Mouse (Mus musculus) hindbrain, embryonic 10.5 days (tissue): ENCODE results near the gene Xirp1. TPM values are rescaled to one million over a fixed set of nuclear protein-coding genes. Genes with fewer than 3 reads are reported as not detected.

Experiments
- DNase-seq: peaks from one replicate; pipeline ENCODE4 v3.0.0-alpha.2; 2017; ENCODE audit warnings: low spot score
- H3K27ac ChIP-seq: fragments of 300-500 bp; sonication (generic); 2 replicates; pipeline ENCODE4 v1.5.1; 2016; ENCODE audit warnings: mild to moderate bottlenecking, moderate library complexity
- H3K27me3 ChIP-seq: fragments of 300-500 bp; sonication (generic); 2 replicates; pipeline ENCODE4 v1.6.1; 2016; ENCODE audit warnings: mild to moderate bottlenecking; ENCODE audit not compliant: poor library complexity, insufficient read depth, severe bottlenecking
- H3K36me3 ChIP-seq: fragments of 300-500 bp; sonication (generic); 2 replicates; pipeline ENCODE4 v1.6.1; 2016; ENCODE audit warnings: mild to moderate bottlenecking, moderate library complexity
- H3K4me1 ChIP-seq: fragments of 300-500 bp; sonication (generic); replicated peaks from 2 replicates; pipeline ENCODE4 v1.6.1; 2016; ENCODE audit warnings: mild to moderate bottlenecking
- H3K4me3 ChIP-seq: fragments of 300-500 bp; sonication (generic); 2 replicates; pipeline ENCODE4 v1.5.1; 2016; ENCODE audit warnings: mild to moderate bottlenecking, moderate library complexity
- H3K9me3 ChIP-seq: fragments of 300-500 bp; sonication (generic); 2 replicates; pipeline ENCODE4 v1.6.1; 2016; ENCODE audit warnings: mild to moderate bottlenecking, moderate library complexity
- WGBS: fragments of 180-500 bp; shearing (Covaris S2); methylation state at CpG from one replicate; pipeline ENCODE4 v1.1.7; 2016; 5-methylcytosine and 5-hydroxymethylcytosine counted together
- polyA plus RNA-seq: library from polyadenylated mRNA; unstranded; fragments of >200 nt; fragmentation: Nextera tagmentation; extraction: Ambion mirVana; gene quantifications from 2 replicates; pipeline ENCODE4 v1.2.1, GENCODE M21; 2016

The Xirp1 gene
- polyA plus RNA-seq, 1 experiment from 2014 or later = 0.05 TPM

DNA sequence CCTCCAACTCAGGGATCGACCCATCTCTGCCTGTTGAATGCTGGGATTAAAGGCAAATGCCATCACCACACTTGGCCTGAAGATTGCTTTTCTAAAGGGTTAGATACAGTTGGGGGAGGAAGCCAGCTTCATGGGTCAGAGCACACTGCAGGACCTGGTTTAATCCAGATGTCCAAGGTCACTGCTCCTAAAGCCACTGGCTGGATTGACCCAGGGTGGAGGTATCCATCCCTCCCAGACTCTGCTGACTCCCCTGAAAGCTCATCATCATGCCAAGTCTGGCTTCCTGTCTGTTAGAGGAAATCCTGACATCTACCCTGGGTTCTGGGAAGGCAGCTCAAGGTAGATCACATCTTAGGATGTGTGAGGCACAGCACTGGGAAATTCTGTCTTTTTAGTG, 24.6 kb downstream of the Xirp1 start:
- WGBS = 70% methylated on average over 1 of the region's 1 CpGs
- Histone ChIP-seq H3K36me3 (no peaks in the 10 kb centered on the region), H3K4me3 (no peak overlapping the region), H3K9me3 (no peaks in the 10 kb centered on the region), H3K4me1 (peaks cover 14% of the 10 kb centered on the region), H3K27ac (no peak overlapping the region), H3K27me3 (peaks cover 18% of the 10 kb centered on the region; the same call in 1 of the 2 replicates)
- no peak for DNase-seq

- no peak for DNase-seq
- 83% methylated on average over 4 of the region's 4 CpGs for WGBS
- no peaks in the 10 kb centered on the region for H3K4me1 ChIP-seq
These were observed 27.3 kb downstream of the Xirp1 start for GRCm38 (mm10) chr9:119996080-119996479.

DNA sequence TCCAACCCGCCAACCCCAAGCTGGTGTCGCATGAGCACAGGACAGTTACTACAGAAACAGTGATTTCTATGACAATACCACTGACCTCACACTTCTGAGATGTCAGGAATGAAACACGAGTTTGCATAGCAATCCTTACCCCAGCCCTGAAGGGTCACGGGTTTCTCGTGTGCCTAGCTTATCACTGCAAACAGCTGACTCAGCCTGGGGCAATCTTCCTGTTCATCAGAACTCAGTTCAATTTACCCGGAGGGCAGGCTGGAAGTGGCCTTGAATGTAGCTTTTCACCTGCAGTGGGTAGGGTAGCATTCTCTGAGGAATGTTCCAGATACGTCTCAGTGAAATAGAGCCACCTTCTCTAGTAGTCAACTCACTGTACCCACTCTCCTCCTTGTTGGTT, 29.2 kb downstream of the Xirp1 start:
- no peak for DNase-seq
- 80% methylated on average over 7 of the region's 7 CpGs for WGBS
- Histone ChIP-seq H3K36me3 (no peaks in the 10 kb centered on the region), H3K4me1 (no peaks in the 10 kb centered on the region), H3K27me3 (peaks cover 6% of the 10 kb centered on the region; the same call in 1 of the 2 replicates), H3K9me3 (no peaks in the 10 kb centered on the region), H3K27ac (no peak overlapping the region), H3K4me3 (no peak overlapping the region)

More at GRCm38 (mm10) chr9:119996080-119996479, 27.3 kb downstream of the Xirp1 start:
- no peak overlapping the region for H3K4me3 ChIP-seq
- no peaks in the 10 kb centered on the region for H3K9me3 ChIP-seq
- peaks cover 15% of the 10 kb centered on the region for H3K27me3 ChIP-seq
- no peak overlapping the region for H3K27ac ChIP-seq
- H3K36me3 ChIP-seq = no peaks in the 10 kb centered on the region

GRCm38 (mm10) chr9:119993092-119993844, 30.1 kb downstream of the Xirp1 start:
- Histone ChIP-seq H3K36me3 (no peaks in the 10 kb centered on the region), H3K4me3 (no peak overlapping the region), H3K27ac (no peak overlapping the region), H3K9me3 (no peaks in the 10 kb centered on the region), H3K4me1 (no peaks in the 10 kb centered on the region), H3K27me3 (peaks cover 6% of the 10 kb centered on the region; the same call in 1 of the 2 replicates)
- no peak for DNase-seq
- WGBS = 79% methylated on average over 10 of the region's 10 CpGs

DNA sequence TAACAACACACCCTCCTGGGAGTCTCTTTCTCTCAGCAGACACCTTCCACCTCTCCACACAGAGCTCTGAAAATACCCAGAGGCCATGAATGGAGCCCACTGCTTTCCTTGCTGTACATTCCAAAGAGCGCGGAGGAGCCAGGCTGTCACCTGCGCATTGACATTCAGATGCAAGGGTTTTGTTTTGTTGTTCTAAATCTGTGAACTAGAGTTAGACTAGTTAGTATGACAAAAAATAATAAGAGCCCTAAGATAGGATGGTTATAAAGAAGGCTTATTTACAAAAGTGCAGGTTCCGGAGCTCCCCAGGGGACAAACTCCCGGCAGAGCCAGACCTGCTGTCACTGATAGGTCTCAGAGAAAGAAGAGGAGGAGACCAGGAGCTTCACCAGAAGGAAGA, 32.1 kb downstream of the Xirp1 start:
- no peak for DNase-seq
- Histone ChIP-seq H3K4me1 (no peaks in the 10 kb centered on the region), H3K4me3 (no peak overlapping the region), H3K27me3 (peaks cover 11% of the 10 kb centered on the region; the same call in 1 of the 2 replicates), H3K36me3 (no peaks in the 10 kb centered on the region), H3K9me3 (no peaks in the 10 kb centered on the region), H3K27ac (no peak overlapping the region)
- 12% methylated on average over 5 of the region's 5 CpGs for WGBS

DNA sequence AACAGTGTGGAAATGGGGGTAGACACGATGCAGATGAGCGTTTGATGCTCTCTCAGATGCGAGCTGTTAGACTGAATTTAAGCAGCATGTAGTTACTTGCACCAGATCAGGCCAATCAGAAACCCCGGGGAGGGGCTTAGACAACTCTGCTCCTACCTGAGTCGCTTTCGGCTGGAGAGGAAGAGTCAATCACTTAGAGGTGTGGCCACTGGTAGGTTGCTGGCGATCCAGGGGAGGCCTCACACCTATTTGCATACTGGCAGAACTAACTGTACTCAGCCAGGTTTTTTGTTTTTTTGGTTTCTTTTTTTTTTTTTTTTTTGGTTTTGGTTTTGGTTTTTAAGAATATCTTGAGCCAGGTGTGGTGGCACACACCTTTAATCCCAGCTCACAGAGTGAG, 35.1 kb downstream of the Xirp1 start:
- Histone ChIP-seq H3K27ac (no peak overlapping the region), H3K4me3 (no peak overlapping the region), H3K4me1 (peaks cover 18% of the 10 kb centered on the region), H3K9me3 (no peaks in the 10 kb centered on the region), H3K27me3 (peaks cover 21% of the 10 kb centered on the region), H3K36me3 (no peaks in the 10 kb centered on the region)
- WGBS = 47% methylated on average over 7 of the region's 7 CpGs
- no peak for DNase-seq

- H3K9me3 ChIP-seq = no peaks in the 10 kb centered on the region
- peaks cover 27% of the 10 kb centered on the region for H3K27me3 ChIP-seq
- H3K36me3 ChIP-seq = no peaks in the 10 kb centered on the region
- WGBS = 77% methylated on average over 10 of the region's 10 CpGs
- H3K4me1 ChIP-seq = peaks cover 41% of the 10 kb centered on the region
- DNase-seq = no peak
- H3K27ac ChIP-seq = no peak overlapping the region
- no peak overlapping the region for H3K4me3 ChIP-seq
These were observed 37.4 kb downstream of the Xirp1 start for GRCm38 (mm10) chr9:119985881-119986574.

- H3K36me3 ChIP-seq = no peaks in the 10 kb centered on the region
- peaks cover 27% of the 10 kb centered on the region for H3K27me3 ChIP-seq
- peak within 1 kb of the TSS; percentile 69 for H3K4me3 ChIP-seq
- peak; percentile 61 for DNase-seq
- 2% methylated on average over 14 of the region's 14 CpGs for WGBS
- peak within 1 kb of the TSS; percentile 86 for H3K27ac ChIP-seq
- peaks cover 56% of the 10 kb centered on the region for H3K4me1 ChIP-seq
- no peaks in the 10 kb centered on the region for H3K9me3 ChIP-seq
These were observed 38.8 kb downstream of the Xirp1 start, which contains the start of gene Csrnp1 for GRCm38 (mm10) chr9:119984536-119985011. Csrnp1 (minus strand) TSS chr9:119984658.

DNA sequence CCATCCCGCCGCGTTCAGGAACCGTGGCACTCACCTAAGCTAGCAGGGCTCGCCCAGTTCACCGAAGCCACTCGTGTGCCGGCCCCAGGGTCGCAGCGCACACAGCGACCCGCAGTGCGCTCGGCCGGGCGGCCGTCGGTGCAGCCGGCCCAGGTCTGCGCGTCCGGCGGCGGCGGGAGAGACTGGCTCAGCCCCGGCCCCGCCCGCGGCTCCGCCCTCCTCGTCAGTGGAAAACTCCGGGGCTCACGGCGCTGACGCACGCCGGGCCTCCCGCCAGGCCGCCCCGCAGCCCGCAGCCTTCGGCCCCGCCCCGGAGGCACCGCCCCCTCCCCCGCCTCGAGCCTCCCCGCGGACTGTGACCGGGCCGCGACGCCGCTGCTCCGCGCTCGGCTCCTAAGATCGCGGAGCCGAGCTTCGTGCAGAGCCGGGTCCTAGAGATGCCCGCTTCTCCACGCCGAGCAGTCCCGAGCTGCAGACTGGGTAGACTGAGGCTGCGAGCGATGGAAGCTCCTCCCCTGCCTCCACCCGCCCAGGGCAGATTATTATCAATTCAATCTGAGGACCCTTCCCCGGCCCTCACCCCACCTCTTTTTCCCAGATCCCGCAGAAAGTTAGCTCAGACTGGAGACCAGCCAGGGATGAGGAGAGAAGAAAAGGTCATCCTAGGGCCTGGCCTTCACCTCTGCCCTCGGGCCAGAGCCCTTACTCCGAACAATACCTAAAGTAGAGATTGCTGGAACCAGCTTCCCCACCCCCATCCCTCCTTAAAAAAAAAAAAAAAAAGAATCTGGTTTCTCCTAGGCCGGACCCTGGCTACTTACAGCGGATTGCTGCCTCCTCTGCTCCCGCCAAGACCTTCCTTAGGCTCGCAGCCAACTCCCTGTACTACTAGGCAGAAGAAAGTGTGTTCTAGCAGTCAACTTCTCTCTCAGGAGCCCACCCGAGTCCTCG, 39.5 kb downstream of the Xirp1 start:
- under 1% methylated on average over 79 of the region's 79 CpGs for WGBS
- H3K27me3 ChIP-seq = peaks cover 27% of the 10 kb centered on the region
- H3K9me3 ChIP-seq = no peaks in the 10 kb centered on the region
- peak overlapping the region; percentile 86 for H3K27ac ChIP-seq
- H3K4me1 ChIP-seq = peaks cover 63% of the 10 kb centered on the region
- peak overlapping the region; percentile 69 for H3K4me3 ChIP-seq
- H3K36me3 ChIP-seq = no peaks in the 10 kb centered on the region
- peak; percentile 79 for DNase-seq

- Histone ChIP-seq H3K4me1 (peaks cover 71% of the 10 kb centered on the region), H3K27me3 (peaks cover 27% of the 10 kb centered on the region), H3K36me3 (no peaks in the 10 kb centered on the region), H3K27ac (peak overlapping the region; percentile 86), H3K4me3 (peak overlapping the region; percentile 69), H3K9me3 (no peaks in the 10 kb centered on the region)
- WGBS = 0% methylated on average over 48 of the region's 48 CpGs
- peak; percentile 23 for DNase-seq
These were observed 40.3 kb downstream of the Xirp1 start for GRCm38 (mm10) chr9:119982956-119983551.

GRCm38 (mm10) chr9:119982241-119982811, 41.1 kb downstream of the Xirp1 start:
- peak overlapping the region; percentile 90 for H3K27ac ChIP-seq
- peak; percentile 60 for DNase-seq
- peaks cover 26% of the 10 kb centered on the region for H3K27me3 ChIP-seq
- H3K9me3 ChIP-seq = no peaks in the 10 kb centered on the region
- 1% methylated on average over 11 of the region's 11 CpGs for WGBS
- H3K4me1 ChIP-seq = peaks cover 78% of the 10 kb centered on the region
- peak overlapping the region; percentile 69 for H3K4me3 ChIP-seq
- H3K36me3 ChIP-seq = no peaks in the 10 kb centered on the region
